Mouse (Mus musculus): ENCODE results near the gene Ndufc1.
"Not testable (repeated sequence)": the region's sequence is repeated elsewhere in the genome, so short reads cannot be mapped to it uniquely, and the experiment has no call there.

Gene Ndufc1

DNA sequence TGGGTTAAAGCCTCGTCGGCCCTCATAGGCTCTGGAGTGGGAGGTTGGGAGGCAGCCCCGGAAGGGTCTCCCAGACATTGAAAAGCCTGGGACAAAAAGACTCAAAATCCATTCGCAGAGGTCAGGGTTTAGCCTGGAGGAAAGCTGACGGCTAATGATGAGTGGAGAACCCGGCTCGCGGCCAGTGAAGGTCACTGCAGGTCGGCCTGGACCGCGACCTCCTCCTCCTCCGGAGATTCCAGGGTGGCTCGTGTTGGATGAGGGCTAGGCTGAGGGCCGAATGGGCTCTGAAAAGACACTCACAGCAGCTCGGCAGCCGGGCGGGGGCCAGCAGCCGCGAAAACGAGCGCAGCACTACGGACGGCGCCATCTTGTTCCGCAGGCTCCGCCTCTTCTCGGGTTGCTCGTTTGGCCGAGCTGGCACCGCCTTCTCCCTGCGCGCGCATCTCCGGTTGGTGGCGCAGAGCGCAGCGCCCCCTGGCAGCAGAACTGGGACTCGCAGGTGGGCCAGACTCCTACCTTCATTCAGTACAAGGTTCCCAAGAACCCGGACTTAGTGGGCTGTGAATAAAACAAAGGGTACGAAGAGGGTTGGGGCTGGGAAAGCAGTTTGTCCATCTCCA lies at the start of gene Ndufc1:
TSS of gene Ndufc1 (minus strand) at position 428 of the 623 bp plus-strand sequence.
- DNase-seq (ENCODE audit: extremely low spot score, low spot score): peak; percentile 100

DNA sequence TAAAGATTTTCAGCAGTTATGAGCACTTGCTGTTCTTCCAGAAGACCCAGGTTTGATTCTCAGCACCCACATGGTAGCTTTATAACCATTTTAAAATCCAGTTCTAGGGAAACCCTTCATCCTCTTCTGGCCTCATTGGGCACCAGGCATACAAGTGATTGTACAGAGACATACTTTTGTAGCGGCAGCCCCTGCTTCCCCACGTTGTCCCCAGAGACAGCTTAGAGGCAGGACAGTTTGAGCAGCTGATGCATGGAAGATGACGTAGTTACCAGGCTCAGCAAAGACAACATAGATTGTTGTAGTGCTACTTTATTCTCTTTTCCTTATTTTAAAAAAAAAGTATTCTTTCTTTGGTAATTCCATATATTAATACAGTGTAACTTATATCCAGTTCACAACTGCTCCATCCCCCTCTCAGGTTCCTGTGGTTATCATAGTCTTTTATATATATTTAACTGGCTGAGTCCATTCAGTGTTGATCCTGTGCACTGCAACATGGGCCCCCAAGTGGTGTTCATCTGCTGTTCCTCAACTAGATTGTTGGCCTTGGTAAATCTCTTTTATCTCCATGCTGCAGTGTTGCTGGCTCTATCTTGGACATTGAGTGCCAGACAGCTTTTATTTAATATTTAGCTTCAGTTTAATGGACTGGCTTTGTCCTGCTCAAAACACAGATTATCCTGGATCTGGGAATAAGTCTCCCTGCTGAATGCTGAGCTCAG lies 26.2 kb upstream of the Ndufc1 start:
- DNase-seq (ENCODE audit: extremely low spot score, low spot score): no peak

DNA sequence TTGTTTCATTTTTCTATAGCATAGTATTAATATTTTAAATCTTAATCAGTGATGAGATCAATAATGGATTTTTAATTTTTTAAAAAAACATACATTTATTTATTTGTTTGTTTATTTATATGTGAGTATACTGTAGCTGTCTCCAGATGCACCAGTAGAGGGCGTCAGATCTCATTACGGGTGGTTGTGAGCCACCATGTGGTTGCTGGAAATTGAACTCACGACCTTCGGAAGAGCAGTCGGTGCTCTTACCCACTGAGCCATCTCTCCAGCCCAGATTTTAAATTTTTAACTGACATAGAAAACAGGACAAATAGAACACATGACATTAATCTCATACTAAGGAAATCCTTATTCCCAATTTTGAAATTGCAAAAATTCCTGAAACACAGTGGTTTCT lies 25.6 kb upstream of the Ndufc1 start:
- DNase-seq (ENCODE audit: extremely low spot score, low spot score): not testable (repeated sequence)

DNA sequence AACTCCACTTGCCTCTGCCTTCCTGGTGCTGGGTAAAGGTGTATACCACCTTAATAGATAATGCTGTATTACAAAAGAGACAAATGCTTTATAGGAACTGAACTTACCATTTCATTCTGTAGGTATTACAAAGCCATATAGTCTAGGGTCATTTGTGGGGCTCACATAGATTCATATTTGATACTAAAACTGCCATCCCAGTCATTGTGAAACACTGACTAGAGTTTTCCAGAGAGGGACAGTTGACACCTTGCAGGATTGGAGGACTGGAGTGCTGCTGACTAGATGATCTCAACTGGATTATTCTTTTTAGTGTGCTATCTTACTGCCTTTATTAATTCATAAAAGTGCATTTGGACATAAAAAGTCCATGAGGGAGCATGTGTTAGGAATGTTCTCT lies 16.6 kb upstream of the Ndufc1 start:
- DNase-seq (ENCODE audit: extremely low spot score, low spot score): no peak

GRCm38 (mm10) chr3:51421921-51422320 lies 13.1 kb upstream of the Ndufc1 start:
- DNase-seq (ENCODE audit: extremely low spot score, low spot score): no peak

DNA sequence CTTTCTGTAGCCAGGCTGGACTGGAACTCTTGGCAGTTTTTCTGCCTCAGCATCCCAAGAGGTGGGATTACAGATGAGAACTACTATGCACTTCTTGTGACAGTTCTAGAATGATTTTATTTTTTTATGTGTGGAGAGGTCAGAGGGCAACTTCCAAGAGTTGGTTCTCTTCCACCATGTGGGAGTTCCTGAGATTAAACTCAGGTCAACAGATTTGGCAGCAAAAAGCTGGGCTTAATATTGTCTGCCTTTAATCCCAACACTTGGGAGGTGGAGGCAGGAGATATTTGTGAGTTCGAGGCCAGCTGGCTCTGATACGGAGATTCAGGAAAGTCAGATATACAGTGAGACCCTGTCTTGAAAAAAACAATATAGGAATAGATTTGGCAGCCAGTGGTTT lies 9.2 kb upstream of the Ndufc1 start:
- no peak for DNase-seq (ENCODE audit: extremely low spot score, low spot score)

GRCm38 (mm10) chr3:51417485-51417884 lies 8.7 kb upstream of the Ndufc1 start:
- DNase-seq (ENCODE audit: extremely low spot score, low spot score): no peak

GRCm38 (mm10) chr3:51417135-51417458 lies 8.3 kb upstream of the Ndufc1 start:
- no peak for DNase-seq (ENCODE audit: extremely low spot score, low spot score)

GRCm38 (mm10) chr3:51416364-51417134 lies 7.8 kb upstream of the Ndufc1 start:
- DNase-seq (ENCODE audit: extremely low spot score, low spot score): peak; percentile 68

GRCm38 (mm10) chr3:51416073-51416363 lies 7.2 kb upstream of the Ndufc1 start:
- no peak for DNase-seq (ENCODE audit: extremely low spot score, low spot score)

DNA sequence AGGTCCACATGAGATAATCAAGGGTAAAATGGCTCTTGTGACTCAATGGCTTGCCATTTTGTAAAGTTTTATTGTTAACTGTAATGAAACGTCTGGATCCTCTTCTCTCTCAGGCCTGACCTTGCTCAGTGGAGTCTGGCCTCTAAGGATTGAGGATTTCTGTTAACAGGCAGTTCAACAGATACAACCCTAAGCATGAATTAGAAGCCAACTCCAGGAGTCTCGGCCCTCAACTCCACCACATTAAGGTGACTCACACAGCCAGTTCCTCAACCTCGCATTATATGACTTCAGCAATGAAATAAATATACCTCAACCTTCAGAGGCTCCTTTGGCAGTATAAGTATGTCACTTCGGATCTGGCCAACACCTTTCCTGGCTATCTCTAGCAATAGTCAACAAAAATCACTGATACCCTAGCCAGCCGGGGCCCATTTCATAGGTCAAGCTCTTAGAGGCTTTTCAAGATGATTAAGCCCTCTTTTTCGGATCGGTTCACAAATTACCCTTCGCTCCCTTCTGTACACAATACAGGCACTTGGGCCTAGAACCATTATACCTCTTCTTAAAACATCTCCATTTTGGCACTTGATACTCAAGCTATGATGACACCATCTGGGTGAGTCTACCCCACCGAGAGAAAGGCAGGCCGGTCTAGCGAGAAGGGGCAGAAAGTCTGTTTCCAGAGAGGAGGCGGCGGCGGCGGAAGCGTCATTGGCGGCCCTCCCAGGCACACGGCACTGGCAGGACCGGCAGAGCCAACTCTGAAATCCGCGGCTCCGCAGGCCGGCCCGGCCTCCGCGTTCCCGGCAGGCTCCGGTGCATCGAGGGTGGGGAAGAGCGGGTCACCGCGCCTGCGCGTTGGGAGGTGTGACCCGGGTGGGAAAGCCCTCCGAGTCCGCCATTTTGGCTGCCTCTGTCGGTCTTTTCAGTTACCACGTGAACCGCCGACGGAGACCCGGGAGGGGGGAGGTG lies 6.6 kb upstream of the Ndufc1 start, which contains the start of gene Naa15:
TSS of gene Naa15 (plus strand) at position 51 of the 975 bp plus-strand sequence.
- DNase-seq (ENCODE audit: extremely low spot score, low spot score): peak; percentile 95

- no peak for DNase-seq (ENCODE audit: extremely low spot score, low spot score)
These were observed 4.5 kb upstream of the Ndufc1 start for GRCm38 (mm10) chr3:51413276-51413675.

GRCm38 (mm10) chr3:51412457-51412856 lies 3.7 kb upstream of the Ndufc1 start:
- no peak for DNase-seq (ENCODE audit: extremely low spot score, low spot score)

DNA sequence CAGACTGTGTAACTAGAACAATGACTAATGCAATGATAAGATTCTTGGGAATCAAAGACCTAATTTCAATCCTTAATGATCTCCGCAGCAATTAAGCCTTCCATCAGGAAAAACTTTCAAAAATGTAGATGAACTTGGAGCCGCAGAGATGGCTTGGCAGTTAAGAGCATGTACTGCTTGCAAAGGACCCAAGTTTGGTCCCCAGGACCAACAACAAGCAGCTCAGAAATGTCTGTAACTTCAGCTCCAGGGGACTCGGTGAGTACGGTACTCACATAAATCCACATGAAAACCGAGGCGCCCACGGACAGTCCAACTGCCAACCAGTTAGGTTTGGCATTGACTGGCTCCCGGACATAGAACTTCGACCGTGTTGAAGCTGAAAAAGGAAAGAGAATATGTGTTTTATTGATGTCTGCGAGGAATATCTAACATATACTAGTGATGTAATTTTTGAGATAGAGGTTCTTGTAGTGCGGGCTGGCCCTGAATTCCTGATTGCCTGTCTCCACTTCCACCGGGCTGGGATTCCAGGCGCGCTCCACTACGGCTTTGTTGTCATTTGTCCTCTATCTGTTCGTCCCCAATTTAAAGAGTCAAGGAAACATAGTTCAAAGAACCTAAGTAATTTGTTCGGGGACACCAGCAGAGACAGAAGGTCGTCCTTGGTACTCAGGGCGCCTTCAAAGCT lies 773 bp downstream of the Ndufc1 start:
- no peak for DNase-seq (ENCODE audit: extremely low spot score, low spot score)

- no peak for DNase-seq (ENCODE audit: extremely low spot score, low spot score)
These were observed 6.2 kb downstream of the Ndufc1 start for GRCm38 (mm10) chr3:51402628-51403027.

DNA sequence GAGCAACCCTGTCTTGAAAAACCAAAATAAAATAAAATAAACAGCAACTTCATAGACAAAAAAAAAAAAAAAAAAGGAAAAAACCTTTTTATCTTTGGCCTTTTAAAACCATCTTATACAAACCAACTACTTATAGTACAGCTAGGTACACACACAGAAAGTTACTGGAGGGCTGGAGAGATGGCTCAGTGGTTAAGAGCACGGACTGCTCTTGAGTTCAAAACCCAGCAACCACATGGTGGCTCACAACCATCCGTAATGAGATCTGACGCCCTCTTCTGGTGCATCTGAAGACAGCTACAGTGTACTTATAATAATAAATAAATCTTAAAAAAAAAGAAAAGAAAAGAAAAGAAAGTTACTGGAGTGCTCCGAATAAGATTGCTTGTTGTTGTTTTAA lies 6.7 kb downstream of the Ndufc1 start:
- DNase-seq (ENCODE audit: extremely low spot score, low spot score): not testable (repeated sequence)

- DNase-seq (ENCODE audit: extremely low spot score, low spot score): no peak
These were observed 8.1 kb downstream of the Ndufc1 start for GRCm38 (mm10) chr3:51400682-51401081.

GRCm38 (mm10) chr3:51399531-51399930 lies 9.3 kb downstream of the Ndufc1 start:
- DNase-seq (ENCODE audit: extremely low spot score, low spot score): no peak

- DNase-seq (ENCODE audit: extremely low spot score, low spot score): no peak
These were observed 10.1 kb downstream of the Ndufc1 start for GRCm38 (mm10) chr3:51398667-51399066.

- DNase-seq (ENCODE audit: extremely low spot score, low spot score): no peak
These were observed 11.0 kb downstream of the Ndufc1 start for GRCm38 (mm10) chr3:51397700-51398299.
